Mouse (Mus musculus): ENCODE measurements around the gene Kif1b.

Kif1b gene

GRCm38 (mm10) chr4:149131789-149132565 is 175.5 kb downstream of the Kif1b start:
- no peak for DNase-seq

- DNase-seq = no peak
Observed at GRCm38 (mm10) chr4:149131021-149131752, 176.3 kb downstream of the Kif1b start.

DNA sequence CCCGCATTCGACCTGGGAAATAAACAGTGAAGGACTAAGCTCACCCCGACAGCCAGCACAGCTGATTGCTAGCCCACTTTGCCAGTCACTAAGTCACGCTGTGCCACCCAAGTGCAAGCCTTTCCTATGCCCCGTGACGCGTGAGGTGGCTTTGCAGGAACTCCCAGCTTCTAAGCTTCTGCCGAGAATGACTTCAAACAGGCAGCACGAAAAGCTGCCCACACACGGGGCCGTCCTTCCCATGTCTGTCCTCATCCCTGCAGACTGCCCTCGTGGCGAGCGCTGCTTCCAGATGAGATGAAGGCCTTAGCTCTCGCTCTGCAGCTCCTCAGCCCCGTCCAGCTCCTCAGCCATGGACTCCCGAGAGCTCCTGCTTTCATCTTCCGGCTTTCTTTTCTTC is 179.0 kb downstream of the Kif1b start:
- no peak for DNase-seq

GRCm38 (mm10) chr4:149126663-149127062 is 180.8 kb downstream of the Kif1b start, which contains the start of gene Cort:
TSS of gene Cort (minus strand) at chr4:149126763.
- no peak for DNase-seq

Data from kidney, postnatal 10 days (tissue).